Mouse (Mus musculus) cortical plate, adult 2 months (tissue): ENCODE results near the gene Ankrd22.

Experiments used
- CTCF ChIP-seq: fragments of 200-500 bp; IDR thresholded peaks from 2 replicates; pipeline ENCODE4 v1.5.1; 2011; ENCODE audit warnings: mild to moderate bottlenecking, control low read depth, low read length; ENCODE audit not compliant: insufficient read depth; ENCODE audit errors: extremely low read depth
- POLR2A ChIP-seq: fragments of 200-500 bp; IDR thresholded peaks from 2 replicates; pipeline ENCODE4 v1.6.1; 2011; ENCODE audit warnings: mild to moderate bottlenecking, low read length, control low read depth; ENCODE audit not compliant: insufficient read depth; ENCODE audit errors: extremely low read depth

- TF ChIP-seq POLR2A (no peak), CTCF (no peak)
Measured at GRCm38 (mm10) chr19:34139431-34140046, 26.3 kb downstream of the Ankrd22 start.
